Mouse (Mus musculus) sigmoid colon, adult 10 weeks (tissue): ENCODE measurements around the gene Tmem255a. TPM values are rescaled to one million over a fixed set of nuclear protein-coding genes. Genes with fewer than 3 reads are reported as not detected.

Source experiments
- polyA plus RNA-seq: library from polyadenylated mRNA; stranded (reverse); fragments of 350-450 nt; fragmentation: Illumina TruSeq; extraction: RNeasy Lipid Tissue Mini Kit (QIAGEN cat#74804); gene quantifications from one replicate; pipeline ENCODE4 v1.2.3, GENCODE M21; 2014; ENCODE audit warnings: low read depth, low replicate concordance

The Tmem255a gene
- 2.0 TPM for polyA plus RNA-seq

DNA sequence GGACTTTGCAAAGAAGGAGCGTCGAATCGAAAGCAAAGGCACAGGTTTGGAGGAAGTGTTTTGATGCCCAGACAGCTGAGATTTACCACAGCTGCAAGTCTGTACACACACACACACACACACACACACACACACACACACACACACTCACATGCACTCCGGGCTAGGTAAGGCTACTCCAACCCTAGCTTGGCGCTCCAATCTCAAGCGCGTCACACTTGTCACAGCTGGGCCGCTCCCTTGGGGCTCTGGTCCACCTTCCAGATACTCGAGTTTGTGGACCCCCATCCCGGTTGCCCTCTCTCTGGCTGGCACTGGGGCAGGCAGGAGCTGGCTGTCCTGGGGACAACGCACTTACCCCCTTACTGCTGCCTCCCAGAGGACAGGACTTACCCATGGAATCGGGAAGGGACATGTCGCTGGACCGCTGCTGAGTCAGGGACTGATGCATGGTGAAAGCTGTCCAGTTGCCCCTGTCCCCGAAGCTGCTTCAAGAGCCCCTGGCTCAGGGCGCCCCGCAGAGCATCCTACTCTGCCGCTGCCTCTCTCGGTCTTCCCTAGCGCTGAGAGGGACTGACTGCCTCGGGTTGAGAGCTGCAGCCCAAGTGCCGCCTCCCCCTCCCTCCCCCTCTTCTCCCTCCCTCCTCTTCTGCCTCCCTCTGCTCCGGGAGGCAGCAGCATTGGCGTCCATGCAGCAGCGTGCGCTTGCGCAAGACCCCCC, at the start of gene Tmem255a:
Gene Tmem255a (minus strand): TSS at position 589 of the 721 bp plus-strand sequence.

DNA sequence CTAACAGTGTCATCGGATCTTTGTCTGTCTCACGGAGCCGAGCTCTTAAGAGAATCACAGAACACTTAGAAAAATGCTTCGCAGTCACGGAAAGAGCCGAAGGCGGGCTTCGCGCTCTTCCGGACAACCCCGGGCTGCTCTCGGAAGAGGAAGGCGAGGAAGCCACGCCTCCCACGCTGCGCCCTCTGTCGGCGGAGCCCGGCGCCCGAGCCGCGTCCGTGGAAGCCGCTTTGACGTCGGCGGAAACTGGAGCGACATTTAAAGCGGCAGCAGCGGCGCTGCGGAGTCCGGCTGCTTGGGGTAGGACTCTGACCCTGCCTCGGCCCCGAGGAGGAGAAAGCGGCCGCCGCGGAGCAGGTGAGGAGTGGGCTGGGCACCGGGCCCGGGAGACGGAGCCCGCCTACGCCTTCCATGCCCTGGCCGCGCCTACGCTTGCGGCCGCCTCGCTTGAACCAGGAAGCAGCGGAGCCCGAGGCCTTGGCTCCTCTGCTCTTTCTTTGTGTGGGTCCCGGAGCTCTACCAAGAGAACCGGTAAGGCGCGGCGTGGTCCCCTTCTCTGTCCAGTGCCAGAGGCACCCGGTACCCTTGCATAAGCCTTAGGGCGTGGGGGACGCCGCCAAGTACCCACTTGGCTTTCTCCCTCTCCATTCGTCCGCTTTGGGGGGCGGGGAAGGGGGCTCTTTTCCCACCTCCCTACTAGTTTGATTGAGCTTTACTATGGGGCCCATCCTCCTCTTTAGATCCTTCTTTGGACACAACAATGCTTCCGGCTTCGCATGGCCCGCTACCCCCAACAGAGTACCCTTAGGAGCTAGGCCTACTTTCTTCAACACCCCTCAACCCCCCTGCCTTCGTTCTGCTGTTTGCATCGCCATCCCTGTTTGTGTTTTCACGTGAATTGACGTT, 62.4 kb downstream of the Tmem255a start, which contains the start of gene Zbtb33:
Gene Zbtb33 (plus strand): TSS at position 242 of the 906 bp plus-strand sequence.

Other genes with a start within 250 kb of the Tmem255a start
- gene Btg1-ps1, start 233.6 kb downstream of the Tmem255a start, polyA plus RNA-seq: not detected
- not detected for gene Btg1-ps2, start 209.3 kb downstream of the Tmem255a start, polyA plus RNA-seq
- not detected for gene Rhox10, start 186.0 kb downstream of the Tmem255a start, polyA plus RNA-seq
- gene Rhox11, start 167.3 kb downstream of the Tmem255a start, polyA plus RNA-seq: not detected
- not detected for gene Rhox12, start 141.5 kb downstream of the Tmem255a start, polyA plus RNA-seq
- not detected for gene Rhox13, start 131.2 kb downstream of the Tmem255a start, polyA plus RNA-seq
- gene Zbtb33, start 62.6 kb downstream of the Tmem255a start, polyA plus RNA-seq: 84.6 TPM
- not detected for gene Atp1b4, start 63.7 kb upstream of the Tmem255a start, polyA plus RNA-seq
- gene Lamp2, start 204.0 kb upstream of the Tmem255a start, polyA plus RNA-seq: 488 TPM